8 mouse cellular contexts compared by ENCODE assay signal in genomic region chr14:48371766-48372165, GRCm38 (mm10).
DNase-seq lines count a peak whose midpoint lies in the region; ATAC-seq and TF ChIP-seq lines count a peak whose summit lies in the region.

No protein-coding gene starts in this region.

- no peak overlapping the region for H3K27ac ChIP-seq in forebrain, embryonic 14.5 days (ENCODE audit: low read depth, low read length)
- H3K27ac ChIP-seq in left cerebral cortex, adult 2 months = no peak overlapping the region
- no peak overlapping the region for H3K27ac ChIP-seq in midbrain, embryonic 16.5 days (ENCODE audit: low read length)

- no peak overlapping the region for H3K4me3 ChIP-seq in forebrain, embryonic 14.5 days (ENCODE audit: low read depth, low read length)
- no peak overlapping the region for H3K4me3 ChIP-seq in left cerebral cortex, adult 2 months
- no peak overlapping the region for H3K4me3 ChIP-seq in midbrain, embryonic 16.5 days (ENCODE audit: low read depth, low read length)

- ATAC-seq in forebrain, embryonic 14.5 days = peak; percentile 80
- ATAC-seq in midbrain, embryonic 16.5 days = peak; percentile 91

- intact Hi-C loops in left cerebral cortex, adult 2 months (cut with DNase I) = loop anchor here (1.0 to 2.0 kb wide), 3 partner anchors 49 to 746 kb away; no protein-coding TSS in a partner anchor

- no peaks in the 10 kb centered on the region for H3K9me3 ChIP-seq in forebrain, embryonic 14.5 days (replicated peaks; ENCODE audit: control insufficient read depth, low read length)
- H3K9me3 ChIP-seq in midbrain, embryonic 16.5 days (replicated peaks; ENCODE audit: control insufficient read depth, low read length, poor library complexity, severe bottlenecking) = no peaks in the 10 kb centered on the region

- peak; percentile 34 for DNase-seq in kidney, postnatal 10 days
- no peak for DNase-seq in kidney, adult 11 months
- peak; percentile 51 for DNase-seq in adipocyte (ENCODE audit: low spot score)
- peak; percentile 82 for DNase-seq in forebrain, embryonic 14.5 days (ENCODE audit: low spot score)
- DNase-seq in left cerebral cortex, adult 2 months (ENCODE audit: extremely low spot score in 1 of 2, low spot score in 2 of 2) = peak in 1 of 2 experiments; percentile 42
- peak; percentile 38 for DNase-seq in thymus, postnatal 25 days
- DNase-seq in B cell, adult 2 months = no peak

- TF ChIP-seq CTCF in left cerebral cortex, adult 2 months (IDR thresholded peaks at IDR 0.05) = peak; percentile 68

- no peaks in the 10 kb centered on the region for H3K27me3 ChIP-seq in forebrain, embryonic 14.5 days (replicated peaks; ENCODE audit: control insufficient read depth, insufficient read depth, low read length)
- no peaks in the 10 kb centered on the region for H3K27me3 ChIP-seq in midbrain, embryonic 16.5 days (ENCODE audit: control insufficient read depth, insufficient read depth, low read depth, low read length)

- no peaks in the 10 kb centered on the region for H3K4me1 ChIP-seq in forebrain, embryonic 14.5 days (ENCODE audit: control insufficient read depth, insufficient read depth, low read length)
- H3K4me1 ChIP-seq in midbrain, embryonic 16.5 days (ENCODE audit: control insufficient read depth, insufficient read depth, low read length) = no peaks in the 10 kb centered on the region

- no peak overlapping the region for H3K9ac ChIP-seq in forebrain, embryonic 14.5 days (ENCODE audit: low read length)
- no peak overlapping the region for H3K9ac ChIP-seq in midbrain, embryonic 16.5 days (ENCODE audit: low read depth, low read length)

- no peak overlapping the region for H3K4me2 ChIP-seq in forebrain, embryonic 14.5 days (ENCODE audit: low read length)
- no peak overlapping the region for H3K4me2 ChIP-seq in midbrain, embryonic 16.5 days (ENCODE audit: low read length)

- WGBS in forebrain, embryonic 14.5 days = 34% methylated on average over 5 of the region's 5 CpGs
- 36% methylated on average over 5 of the region's 5 CpGs for WGBS in midbrain, embryonic 16.5 days

- no peaks in the 10 kb centered on the region for H3K36me3 ChIP-seq in forebrain, embryonic 14.5 days (ENCODE audit: control insufficient read depth, insufficient read depth, low read length)
- H3K36me3 ChIP-seq in midbrain, embryonic 16.5 days (ENCODE audit: control insufficient read depth, insufficient read depth, low read length) = no peaks in the 10 kb centered on the region

Comparison
In these comparisons a context has a peak if more than half of its experiments do, and no peak if none do; other contexts are left out.
1. DNase-seq: peak in kidney, postnatal 10 days (single experiment), adipocyte (single experiment), forebrain, embryonic 14.5 days (single experiment) and thymus, postnatal 25 days (single experiment); none in kidney, adult 11 months (single experiment) and B cell, adult 2 months (0 of 2).